Mouse (Mus musculus): Measurements from ENCODE around the gene Atad2b.
"Not testable (repeated sequence)": the region's sequence is repeated elsewhere in the genome, so short reads cannot be mapped to it uniquely, and the experiment has no call there.

DNA sequence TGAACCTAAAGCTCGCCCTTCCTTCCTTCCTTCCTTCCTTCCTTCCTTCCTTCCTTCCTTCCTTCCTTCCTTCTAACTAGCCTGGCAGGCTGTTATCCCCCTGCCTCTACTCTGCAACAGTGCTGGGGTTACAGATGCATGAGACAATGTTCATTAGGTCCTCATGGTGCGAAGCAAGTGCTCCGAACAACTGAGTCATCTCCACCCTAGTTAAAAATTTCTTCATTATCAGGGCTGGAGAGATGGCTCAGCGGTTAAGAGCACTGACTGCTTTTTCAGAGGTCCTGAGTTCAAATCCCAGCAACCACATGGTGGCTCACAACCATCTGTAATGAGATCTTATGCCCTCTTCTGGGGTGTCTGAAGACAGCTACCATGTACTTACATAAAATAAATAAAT is 30.6 kb upstream of the Atad2b start:
- not testable (repeated sequence) for TF ChIP-seq CTCF, POLR2A (IDR thresholded peaks at IDR 0.05; ENCODE audit: insufficient read depth, low read depth, low read length)

Measured in olfactory bulb, adult 2 months (tissue).